In the genomic region with DNA sequence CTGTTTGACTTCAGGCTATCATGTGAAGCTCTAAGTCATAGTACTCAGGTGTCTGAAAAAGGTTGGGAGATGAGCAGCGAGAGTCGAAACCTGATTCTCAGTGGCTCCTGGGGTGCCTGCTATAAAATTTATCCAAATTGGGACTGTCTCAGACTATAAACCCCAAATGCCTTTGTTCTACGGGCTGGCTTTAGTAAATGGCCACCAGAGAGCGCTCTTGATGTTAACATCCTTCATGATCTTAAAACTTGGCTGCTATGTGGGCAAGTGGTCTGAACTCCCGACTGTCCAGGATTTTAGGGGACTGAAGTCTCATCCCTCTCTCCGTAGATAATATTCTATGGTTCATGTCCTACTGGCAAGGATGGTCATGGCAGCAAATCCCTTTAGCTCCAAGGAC, we compare ENCODE assay signal across 8 mouse cellular contexts.
A peak's percentile ranks its signal among the peaks of the same experiment; 100 is the strongest.
DNase-seq lines count a peak whose midpoint lies in the region; ATAC-seq lines count a peak whose summit lies in the region.

No protein-coding gene starts in this region.

- intact Hi-C loops in left cerebral cortex, postnatal 14 days (cut with DNase I), result no loop called here

- no peaks in the 10 kb centered on the region for H3K9me3 ChIP-seq in midbrain, embryonic 10.5 days (replicated peaks)
- no peaks in the 10 kb centered on the region for H3K9me3 ChIP-seq in midbrain, embryonic 13.5 days
- H3K9me3 ChIP-seq in heart, embryonic 16.5 days (replicated peaks; ENCODE audit: control insufficient read depth, low read length), result no peaks in the 10 kb centered on the region

- H3K4me2 ChIP-seq in midbrain, embryonic 13.5 days (replicated peaks), result no peak overlapping the region
- H3K4me2 ChIP-seq in heart, embryonic 16.5 days (ENCODE audit: low read depth, low read length), result peak overlapping the region; percentile 23; the same call in 1 of the 2 replicates

- no peak overlapping the region for H3K9ac ChIP-seq in midbrain, embryonic 13.5 days (replicated peaks)
- no peak overlapping the region for H3K9ac ChIP-seq in heart, embryonic 16.5 days (ENCODE audit: low read length)

- H3K4me1 ChIP-seq in midbrain, embryonic 10.5 days, result no peaks in the 10 kb centered on the region
- no peaks in the 10 kb centered on the region for H3K4me1 ChIP-seq in midbrain, embryonic 13.5 days (replicated peaks)
- H3K4me1 ChIP-seq in heart, embryonic 16.5 days (ENCODE audit: control insufficient read depth, insufficient read depth, low read length), result peaks cover 2% of the 10 kb centered on the region; the same call in 1 of the 2 replicates

- 57% methylated on average over 6 of the region's 6 CpGs for WGBS in midbrain, embryonic 10.5 days
- 48% methylated on average over 6 of the region's 6 CpGs for WGBS in midbrain, embryonic 13.5 days
- WGBS in heart, embryonic 16.5 days, result 35% methylated on average over 6 of the region's 6 CpGs

- H3K36me3 ChIP-seq in midbrain, embryonic 10.5 days, result no peaks in the 10 kb centered on the region
- H3K36me3 ChIP-seq in midbrain, embryonic 13.5 days, result no peaks in the 10 kb centered on the region
- no peaks in the 10 kb centered on the region for H3K36me3 ChIP-seq in heart, embryonic 16.5 days (ENCODE audit: control insufficient read depth, insufficient read depth)

- DNase-seq in adrenal gland, adult 2 months, result peak; percentile 14
- no peak for DNase-seq in adrenal gland, adult 8-10 months
- DNase-seq in midbrain, embryonic 10.5 days (ENCODE audit: low spot score), result peak; percentile 44
- DNase-seq in left cerebral cortex, postnatal 14 days (ENCODE audit: low spot score in 2 of 2), result peak; percentile 33 to 39
- DNase-seq in right cerebral cortex, postnatal 25 days, result peak; percentile 14
- no peak for DNase-seq in thymus, postnatal 0 days (ENCODE audit: low spot score)

- no peak for ATAC-seq in midbrain, embryonic 13.5 days
- no peak for ATAC-seq in heart, embryonic 16.5 days (replicated peaks; ENCODE audit: extremely low read depth, insufficient read depth, low FRiP score)

- no peak overlapping the region; the same call in 1 of the 2 replicates for H3K27ac ChIP-seq in midbrain, embryonic 10.5 days (replicated peaks)
- H3K27ac ChIP-seq in midbrain, embryonic 13.5 days, result no peak overlapping the region
- no peak overlapping the region for H3K27ac ChIP-seq in heart, embryonic 16.5 days (ENCODE audit: low read length)

- no peaks in the 10 kb centered on the region for H3K27me3 ChIP-seq in midbrain, embryonic 10.5 days (ENCODE audit: low read depth, poor library complexity, severe bottlenecking)
- no peaks in the 10 kb centered on the region for H3K27me3 ChIP-seq in midbrain, embryonic 13.5 days
- no peaks in the 10 kb centered on the region for H3K27me3 ChIP-seq in heart, embryonic 16.5 days (ENCODE audit: control insufficient read depth, insufficient read depth, low read length)

- H3K4me3 ChIP-seq in midbrain, embryonic 10.5 days, result no peak overlapping the region
- no peak overlapping the region for H3K4me3 ChIP-seq in midbrain, embryonic 13.5 days (replicated peaks)
- H3K4me3 ChIP-seq in heart, embryonic 16.5 days (ENCODE audit: low read length), result no peak overlapping the region

Comparison
In these comparisons a context has a peak if more than half of its experiments do, and no peak if none do; other contexts are left out.
1. DNase-seq: peak in adrenal gland, adult 2 months (single experiment), midbrain, embryonic 10.5 days (single experiment), left cerebral cortex, postnatal 14 days (2 of 2) and right cerebral cortex, postnatal 25 days (single experiment); none in adrenal gland, adult 8-10 months (single experiment) and thymus, postnatal 0 days (single experiment).